Mouse (Mus musculus) forebrain, embryonic 15.5 days (tissue): Measurements from ENCODE around the gene Serpina3m. TPM values are rescaled to one million over a fixed set of nuclear protein-coding genes. Genes with fewer than 3 reads are reported as not detected.

ENCODE experiments used
- ATAC-seq: fragments of 200-750 bp; cut with Nextera tagmentation; replicated peaks from 2 replicates; pipeline ENCODE4 v1.8.0; 2017; ENCODE audit warnings: mild to moderate bottlenecking, moderate TSS enrichment, moderate library complexity
- H3K27ac ChIP-seq: fragments of 300-500 bp; sonication (generic); replicated peaks from 2 replicates; pipeline ENCODE4 v1.5.1; 2015; ENCODE audit warnings: mild to moderate bottlenecking, inconsistent platforms
- H3K27me3 ChIP-seq: fragments of 300-500 bp; sonication (generic); 2 replicates; pipeline ENCODE4 v1.6.1; 2015; ENCODE audit warnings: inconsistent platforms
- H3K36me3 ChIP-seq: fragments of 300-500 bp; sonication (generic); 2 replicates; pipeline ENCODE4 v1.6.1; 2015; ENCODE audit warnings: mild to moderate bottlenecking, inconsistent platforms
- H3K4me1 ChIP-seq: fragments of 300-500 bp; sonication (generic); 2 replicates; pipeline ENCODE4 v1.6.1; 2015; ENCODE audit warnings: inconsistent platforms
- H3K4me2 ChIP-seq: fragments of 300-500 bp; sonication (generic); replicated peaks from 2 replicates; pipeline ENCODE4 v1.6.1; 2015; ENCODE audit warnings: mild to moderate bottlenecking, inconsistent platforms
- H3K4me3 ChIP-seq: fragments of 300-500 bp; sonication (generic); 2 replicates; pipeline ENCODE4 v1.5.1; 2015; ENCODE audit warnings: mild to moderate bottlenecking, inconsistent platforms
- H3K9ac ChIP-seq: fragments of 300-500 bp; sonication (generic); replicated peaks from 2 replicates; pipeline ENCODE4 v1.6.1; 2015; ENCODE audit warnings: mild to moderate bottlenecking, inconsistent platforms
- H3K9me3 ChIP-seq: fragments of 300-500 bp; sonication (generic); 2 replicates; pipeline ENCODE4 v1.6.1; 2016; ENCODE audit warnings: inconsistent platforms
- WGBS: fragments of 180-500 bp; shearing (Covaris S2); methylation state at CpG from one replicate; pipeline ENCODE4 v1.1.7; 2015; ENCODE audit warnings: mixed read lengths; 5-methylcytosine and 5-hydroxymethylcytosine counted together
- polyA plus RNA-seq: library from polyadenylated mRNA; unstranded; fragments of >200 nt; fragmentation: Nextera tagmentation; extraction: Ambion mirVana; gene quantifications from 2 replicates; pipeline ENCODE4 v1.2.1, GENCODE M21; 2015

Serpina3m gene
- polyA plus RNA-seq, 1 experiment from 2014 or later = not detected

GRCm38 (mm10) chr12:104403968-104404367, 65.7 kb downstream of the Serpina3m start:
- Histone ChIP-seq H3K27ac (no peak overlapping the region), H3K9me3 (no peaks in the 10 kb centered on the region), H3K4me3 (no peak overlapping the region), H3K27me3 (no peaks in the 10 kb centered on the region), H3K4me2 (no peak overlapping the region), H3K4me1 (no peaks in the 10 kb centered on the region), H3K9ac (no peak overlapping the region), H3K36me3 (no peaks in the 10 kb centered on the region)
- ATAC-seq = no peak
- WGBS = 90% methylated on average over 5 of the region's 5 CpGs

GRCm38 (mm10) chr12:104406454-104406885, 68.2 kb downstream of the Serpina3m start, which contains the start of gene Serpina3n:
Serpina3n (plus strand) TSS chr12:104406729.
- Histone ChIP-seq H3K27me3 (no peaks in the 10 kb centered on the region), H3K36me3 (no peaks in the 10 kb centered on the region), H3K4me3 (no peak within 1 kb of the TSS), H3K4me2 (no peak within 1 kb of the TSS), H3K27ac (no peak within 1 kb of the TSS), H3K9me3 (no peaks in the 10 kb centered on the region), H3K9ac (no peak within 1 kb of the TSS), H3K4me1 (no peaks in the 10 kb centered on the region)
- ATAC-seq = no peak
- 52% methylated on average over 4 of the region's 4 CpGs for WGBS

GRCm38 (mm10) chr12:104412507-104412906, 74.2 kb downstream of the Serpina3m start:
- WGBS = 83% methylated on average over 6 of the region's 6 CpGs
- ATAC-seq = no peak

GRCm38 (mm10) chr12:104414576-104414975, 76.3 kb downstream of the Serpina3m start:
- no peaks in the 10 kb centered on the region for H3K27me3 ChIP-seq
- 68% methylated on average over 2 of the region's 2 CpGs for WGBS

More at GRCm38 (mm10) chr12:104412507-104412906, 74.2 kb downstream of the Serpina3m start:
- no peak overlapping the region for H3K4me2 ChIP-seq
- no peaks in the 10 kb centered on the region for H3K9me3 ChIP-seq
- peaks cover 5% of the 10 kb centered on the region; the same call in 1 of the 2 replicates for H3K4me1 ChIP-seq
- H3K36me3 ChIP-seq = no peaks in the 10 kb centered on the region
- H3K9ac ChIP-seq = no peak overlapping the region
- no peak overlapping the region for H3K27ac ChIP-seq
- H3K4me3 ChIP-seq = no peak overlapping the region
- no peaks in the 10 kb centered on the region for H3K27me3 ChIP-seq

GRCm38 (mm10) chr12:104415625-104416315, 77.5 kb downstream of the Serpina3m start:
- Histone ChIP-seq H3K27ac (no peak overlapping the region), H3K9ac (no peak overlapping the region), H3K4me2 (no peak overlapping the region), H3K4me1 (peaks cover 5% of the 10 kb centered on the region; the same call in 1 of the 2 replicates), H3K9me3 (no peaks in the 10 kb centered on the region), H3K27me3 (no peaks in the 10 kb centered on the region), H3K4me3 (no peak overlapping the region), H3K36me3 (no peaks in the 10 kb centered on the region)
- 49% methylated on average over 6 of the region's 6 CpGs for WGBS
- ATAC-seq = peak; percentile 21; the same call in 1 of the 2 replicates

More at GRCm38 (mm10) chr12:104414576-104414975, 76.3 kb downstream of the Serpina3m start:
- H3K4me3 ChIP-seq = no peak overlapping the region
- H3K4me1 ChIP-seq = peaks cover 5% of the 10 kb centered on the region; the same call in 1 of the 2 replicates
- no peaks in the 10 kb centered on the region for H3K9me3 ChIP-seq
- H3K27ac ChIP-seq = no peak overlapping the region
- no peak overlapping the region for H3K4me2 ChIP-seq
- ATAC-seq = no peak
- no peaks in the 10 kb centered on the region for H3K36me3 ChIP-seq
- H3K9ac ChIP-seq = no peak overlapping the region

- WGBS = 16% methylated on average over 16 of the region's 17 CpGs
- H3K36me3 ChIP-seq = no peaks in the 10 kb centered on the region
- peak; percentile 69 for ATAC-seq
- H3K4me1 ChIP-seq = peaks cover 5% of the 10 kb centered on the region; the same call in 1 of the 2 replicates
- H3K9me3 ChIP-seq = no peaks in the 10 kb centered on the region
- no peak overlapping the region for H3K9ac ChIP-seq
- no peaks in the 10 kb centered on the region for H3K27me3 ChIP-seq
- peak overlapping the region; percentile 39 for H3K4me2 ChIP-seq
- peak overlapping the region; percentile 8; the same call in 1 of the 2 replicates for H3K4me3 ChIP-seq
- no peak overlapping the region for H3K27ac ChIP-seq
Measured at GRCm38 (mm10) chr12:104418340-104419135, 80.3 kb downstream of the Serpina3m start.

- Histone ChIP-seq H3K9me3 (no peaks in the 10 kb centered on the region), H3K27me3 (no peaks in the 10 kb centered on the region), H3K27ac (no peak overlapping the region), H3K36me3 (no peaks in the 10 kb centered on the region), H3K4me1 (peaks cover 5% of the 10 kb centered on the region; the same call in 1 of the 2 replicates), H3K4me2 (no peak overlapping the region), H3K4me3 (no peak overlapping the region), H3K9ac (no peak overlapping the region)
- WGBS = 4% methylated on average over 2 of the region's 2 CpGs
- peak; percentile 59 for ATAC-seq
Measured at GRCm38 (mm10) chr12:104419136-104419462, 80.8 kb downstream of the Serpina3m start.

GRCm38 (mm10) chr12:104422615-104423392, 84.5 kb downstream of the Serpina3m start:
- WGBS = 73% methylated on average over 11 of the region's 11 CpGs
- no peak for ATAC-seq
- Histone ChIP-seq H3K4me2 (no peak overlapping the region), H3K36me3 (no peaks in the 10 kb centered on the region), H3K27ac (no peak overlapping the region), H3K4me3 (no peak overlapping the region), H3K9me3 (no peaks in the 10 kb centered on the region), H3K27me3 (no peaks in the 10 kb centered on the region), H3K4me1 (no peaks in the 10 kb centered on the region), H3K9ac (no peak overlapping the region)

- H3K27ac ChIP-seq = no peak overlapping the region
- H3K9me3 ChIP-seq = no peaks in the 10 kb centered on the region
- H3K36me3 ChIP-seq = no peaks in the 10 kb centered on the region
- no peak for ATAC-seq
- 83% methylated on average over 3 of the region's 3 CpGs for WGBS
- no peak overlapping the region for H3K4me2 ChIP-seq
- H3K4me1 ChIP-seq = no peaks in the 10 kb centered on the region
- no peaks in the 10 kb centered on the region for H3K27me3 ChIP-seq
- H3K9ac ChIP-seq = no peak overlapping the region
- H3K4me3 ChIP-seq = no peak overlapping the region
Measured at GRCm38 (mm10) chr12:104425591-104425990, 87.3 kb downstream of the Serpina3m start.

GRCm38 (mm10) chr12:104426915-104427314, 88.6 kb downstream of the Serpina3m start:
- Histone ChIP-seq H3K36me3 (no peaks in the 10 kb centered on the region), H3K4me2 (no peak overlapping the region), H3K9ac (no peak overlapping the region), H3K9me3 (no peaks in the 10 kb centered on the region), H3K4me1 (0 out of 2 replicates have a peak, but pooled peaks cover 5% of the 10 kb centered on the region), H3K27ac (no peak overlapping the region), H3K27me3 (no peaks in the 10 kb centered on the region), H3K4me3 (no peak overlapping the region)
- peak; percentile 51; the same call in 1 of the 2 replicates for ATAC-seq
- WGBS = 1% methylated on average over 7 of the region's 7 CpGs

- H3K9ac ChIP-seq = no peak overlapping the region
- 31% methylated on average over 10 of the region's 10 CpGs for WGBS
Measured at GRCm38 (mm10) chr12:104431359-104431758, 93.1 kb downstream of the Serpina3m start.

More at GRCm38 (mm10) chr12:104431359-104431758, 93.1 kb downstream of the Serpina3m start:
- Histone ChIP-seq H3K4me1 (0 out of 2 replicates have a peak, but pooled peaks cover 5% of the 10 kb centered on the region), H3K27me3 (no peaks in the 10 kb centered on the region), H3K36me3 (no peaks in the 10 kb centered on the region), H3K9me3 (no peaks in the 10 kb centered on the region), H3K4me3 (no peak overlapping the region), H3K4me2 (no peak overlapping the region), H3K27ac (no peak overlapping the region)
- ATAC-seq = no peak
